ENCODE assay signal across 23 mouse cellular contexts in genomic region chr4:57244874-57245273, GRCm38 (mm10). TPM values are rescaled to one million over a fixed set of nuclear protein-coding genes. Genes with fewer than 3 reads are reported as not detected.
DNase-seq lines count a peak whose midpoint lies in the region; ATAC-seq lines count a peak whose summit lies in the region.
"Had no signal": no experiment of that assay in that cellular context is flagged by ENCODE, and none has a peak within 500 bp of the region (broad histone marks: within the 10 kb centered on the region; RNA-seq: fewer than 3 reads in every experiment).

No protein-coding gene starts in this region.

- peaks cover 56% of the 10 kb centered on the region for H3K4me1 ChIP-seq in embryonic facial prominence, embryonic 13.5 days
- peaks cover 26% of the 10 kb centered on the region for H3K4me1 ChIP-seq in embryonic facial prominence, embryonic 10.5 days
- H3K4me1 ChIP-seq in intestine, embryonic 15.5 days (replicated peaks), result peaks cover 7% of the 10 kb centered on the region; the same call in 1 of the 2 replicates
- H3K4me1 ChIP-seq: hindbrain, embryonic 15.5 days had no signal

- DNase-seq in embryonic facial prominence, embryonic 10.5 days (ENCODE audit: low spot score), result no peak
- peak; percentile 17 for DNase-seq in layer of hippocampus, adult 9-11 months
- DNase-seq in layer of hippocampus, adult 11-12 months (ENCODE audit: low spot score), result no peak
- DNase-seq in right cerebral cortex, adult 18-20 months, result peak; percentile 55
- no peak for DNase-seq in right cerebral cortex, postnatal 10 days (ENCODE audit: low spot score in 2 of 2)
- DNase-seq: adrenal gland, adult 8-10 months; adrenal gland, postnatal 36 days; B cell, adult 2 months; cerebellum, adult 11 months; cerebellum, adult 8-10 months; cerebellum, postnatal 14 days; embryo, embryonic 11 days; forebrain, postnatal 0 days; gastrocnemius, postnatal 14 days; heart, postnatal 36 days had no signal

- H3K4me2 ChIP-seq in embryonic facial prominence, embryonic 13.5 days, result no peak overlapping the region
- H3K4me2 ChIP-seq in intestine, embryonic 15.5 days (replicated peaks), result no peak overlapping the region
- H3K4me2 ChIP-seq: embryonic facial prominence, embryonic 12.5 days; forebrain, embryonic 13.5 days; heart, embryonic 13.5 days; hindbrain, embryonic 15.5 days had no signal

- H3K27ac ChIP-seq in embryonic facial prominence, embryonic 13.5 days, result peak overlapping the region; percentile 44
- H3K27ac ChIP-seq in embryonic facial prominence, embryonic 10.5 days (replicated peaks), result no peak overlapping the region
- H3K27ac ChIP-seq in intestine, embryonic 15.5 days, result no peak overlapping the region
- H3K27ac ChIP-seq: embryonic facial prominence, embryonic 12.5 days; forebrain, embryonic 13.5 days; heart, embryonic 13.5 days; hindbrain, embryonic 15.5 days had no signal

- no peak for ATAC-seq in embryonic facial prominence, embryonic 13.5 days (ENCODE audit: insufficient number of reproducible peaks, insufficient read depth, low FRiP score, low TSS enrichment, low read depth)
- no peak for ATAC-seq in intestine, embryonic 15.5 days
- ATAC-seq: CD4-positive, CD25-positive, alpha-beta regulatory T cell, adult 4 months; forebrain, embryonic 13.5 days; forebrain, postnatal 0 days had no signal

- H3K9ac ChIP-seq in embryonic facial prominence, embryonic 13.5 days, result no peak overlapping the region
- H3K9ac ChIP-seq in intestine, embryonic 15.5 days, result no peak overlapping the region
- H3K9ac ChIP-seq: embryonic facial prominence, embryonic 12.5 days; forebrain, embryonic 13.5 days; forebrain, postnatal 0 days; heart, embryonic 13.5 days; hindbrain, embryonic 15.5 days had no signal

- H3K36me3 ChIP-seq in embryonic facial prominence, embryonic 13.5 days, result no peaks in the 10 kb centered on the region
- H3K36me3 ChIP-seq in embryonic facial prominence, embryonic 10.5 days (replicated peaks), result no peaks in the 10 kb centered on the region
- no peaks in the 10 kb centered on the region for H3K36me3 ChIP-seq in intestine, embryonic 15.5 days
- H3K36me3 ChIP-seq: embryonic facial prominence, embryonic 12.5 days; G1E; heart, embryonic 13.5 days; hindbrain, embryonic 15.5 days had no signal

- no peaks in the 10 kb centered on the region for H3K27me3 ChIP-seq in embryonic facial prominence, embryonic 13.5 days
- no peaks in the 10 kb centered on the region for H3K27me3 ChIP-seq in embryonic facial prominence, embryonic 10.5 days (replicated peaks; ENCODE audit: low read depth, poor library complexity, severe bottlenecking)
- H3K27me3 ChIP-seq in intestine, embryonic 15.5 days (replicated peaks), result no peaks in the 10 kb centered on the region
- H3K27me3 ChIP-seq: embryonic facial prominence, embryonic 12.5 days; forebrain, embryonic 13.5 days; heart, embryonic 13.5 days; hindbrain, embryonic 15.5 days had no signal

- H3K9me3 ChIP-seq in embryonic facial prominence, embryonic 13.5 days, result no peaks in the 10 kb centered on the region
- no peaks in the 10 kb centered on the region for H3K9me3 ChIP-seq in embryonic facial prominence, embryonic 10.5 days
- no peaks in the 10 kb centered on the region for H3K9me3 ChIP-seq in intestine, embryonic 15.5 days
- H3K9me3 ChIP-seq: embryonic facial prominence, embryonic 12.5 days; forebrain, embryonic 13.5 days; heart, embryonic 13.5 days; hindbrain, embryonic 15.5 days had no signal

- 62% methylated on average over 10 of the region's 10 CpGs for WGBS in embryonic facial prominence, embryonic 13.5 days
- 90% methylated on average over 10 of the region's 10 CpGs for WGBS in embryonic facial prominence, embryonic 10.5 days
- WGBS in intestine, embryonic 15.5 days, result 88% methylated on average over 10 of the region's 10 CpGs

- no peak overlapping the region for H3K4me3 ChIP-seq in embryonic facial prominence, embryonic 13.5 days
- no peak overlapping the region for H3K4me3 ChIP-seq in embryonic facial prominence, embryonic 10.5 days
- H3K4me3 ChIP-seq in intestine, embryonic 15.5 days (replicated peaks), result no peak overlapping the region
- H3K4me3 ChIP-seq: embryonic facial prominence, embryonic 12.5 days; forebrain, embryonic 13.5 days; heart, embryonic 13.5 days; hindbrain, embryonic 15.5 days had no signal

RNA-seq across cellular contexts. Expression of gene Ptpn3, which starts 56.8 kb away (rescaled TPM):
- 4.9 TPM in 2 replicates for polyA plus RNA-seq in embryonic facial prominence, embryonic 13.5 days (2015; fragmentation: Nextera tagmentation; extraction: Ambion mirVana)
- polyA plus RNA-seq in embryonic facial prominence, embryonic 10.5 days (2016; fragmentation: Nextera tagmentation; extraction: Ambion mirVana), result 2.0 and 2.1 TPM in 2 replicates
- polyA plus RNA-seq in intestine, embryonic 15.5 days (2015; fragmentation: Nextera tagmentation; extraction: Ambion mirVana), result 9.4 and 10.4 TPM in 2 replicates
- polyA plus RNA-seq: G1E had no signal

Comparison
In these comparisons a context has a peak if more than half of its experiments do, and no peak if none do; other contexts are left out.
1. DNase-seq: peak in layer of hippocampus, adult 9-11 months (single experiment) and right cerebral cortex, adult 18-20 months (single experiment); none in embryonic facial prominence, embryonic 10.5 days (single experiment), layer of hippocampus, adult 11-12 months (single experiment) and right cerebral cortex, postnatal 10 days (0 of 2).